Mouse (Mus musculus) cerebellum, adult 11 months (tissue): Measurements from ENCODE around the gene Gipc3.

ENCODE experiments used
- DNase-seq: peaks from one replicate; pipeline ENCODE4 v3.0.0; 2022

Gipc3 gene

GRCm38 (mm10) chr10:81319741-81320549 lies 23.1 kb downstream of the Gipc3 start:
- peak; percentile 54 for DNase-seq

- no peak for DNase-seq
These were observed 23.8 kb downstream of the Gipc3 start for GRCm38 (mm10) chr10:81319330-81319699.

GRCm38 (mm10) chr10:81318589-81319329 lies 24.3 kb downstream of the Gipc3 start:
- DNase-seq: no peak

- DNase-seq: peak; percentile 39
These were observed 25.8 kb downstream of the Gipc3 start for GRCm38 (mm10) chr10:81317273-81317672.

GRCm38 (mm10) chr10:81316338-81317060 lies 26.6 kb downstream of the Gipc3 start:
- peak; percentile 39 for DNase-seq

- DNase-seq: no peak
These were observed 27.5 kb downstream of the Gipc3 start for GRCm38 (mm10) chr10:81315587-81315986.

GRCm38 (mm10) chr10:81314201-81314600 lies 28.9 kb downstream of the Gipc3 start:
- no peak for DNase-seq

GRCm38 (mm10) chr10:81313581-81313980 lies 29.5 kb downstream of the Gipc3 start:
- DNase-seq: peak; percentile 37

GRCm38 (mm10) chr10:81309571-81309970 lies 33.5 kb downstream of the Gipc3 start:
- no peak for DNase-seq

GRCm38 (mm10) chr10:81306837-81307682 lies 36.0 kb downstream of the Gipc3 start:
- no peak for DNase-seq

GRCm38 (mm10) chr10:81306173-81306668 lies 36.8 kb downstream of the Gipc3 start:
- no peak for DNase-seq

- DNase-seq: no peak
These were observed 37.4 kb downstream of the Gipc3 start for GRCm38 (mm10) chr10:81305663-81306062.

- DNase-seq: peak; percentile 70
These were observed 38.3 kb downstream of the Gipc3 start for GRCm38 (mm10) chr10:81304597-81305238.

GRCm38 (mm10) chr10:81303761-81304160 lies 39.3 kb downstream of the Gipc3 start:
- no peak for DNase-seq

GRCm38 (mm10) chr10:81303258-81303657 lies 39.8 kb downstream of the Gipc3 start:
- DNase-seq: no peak

- DNase-seq: no peak
These were observed 40.3 kb downstream of the Gipc3 start for GRCm38 (mm10) chr10:81302781-81303218.

GRCm38 (mm10) chr10:81302288-81302687 lies 40.8 kb downstream of the Gipc3 start:
- no peak for DNase-seq

GRCm38 (mm10) chr10:81301321-81301720 lies 41.7 kb downstream of the Gipc3 start:
- peak; percentile 73 for DNase-seq

GRCm38 (mm10) chr10:81300352-81300907 lies 42.6 kb downstream of the Gipc3 start:
- no peak for DNase-seq

GRCm38 (mm10) chr10:81299585-81300351 lies 43.3 kb downstream of the Gipc3 start:
- no peak for DNase-seq
